Mouse (Mus musculus) forebrain, embryonic 14.5 days (tissue): ENCODE results near the gene Anxa4. TPM values are rescaled to one million over a fixed set of nuclear protein-coding genes. Genes with fewer than 3 reads are reported as not detected.

Source experiments
- polyA plus RNA-seq: library from polyadenylated mRNA; unstranded; fragments of >200 nt; fragmentation: Nextera tagmentation; extraction: Ambion mirVana; gene quantifications from 2 replicates; pipeline ENCODE4 v1.2.1, GENCODE M21; 2014

Anxa4 gene
- polyA plus RNA-seq, 1 experiment from 2014 or later, result 6.5 TPM

Other genes starting within 250 kb of the Anxa4 start
- 0.59 and 1.0 TPM in 2 replicates for gene Asprv1, start 165.4 kb downstream of the Anxa4 start, polyA plus RNA-seq
- gene Mxd1, start 124.4 kb downstream of the Anxa4 start, polyA plus RNA-seq, result 15.3 and 16.4 TPM in 2 replicates
- gene Snrnp27, start 109.1 kb downstream of the Anxa4 start, polyA plus RNA-seq, result 109 and 119 TPM in 2 replicates
- 33.8 and 39.3 TPM in 2 replicates for gene Gmcl1, start 60.2 kb downstream of the Anxa4 start, polyA plus RNA-seq
- 23.5 and 30.9 TPM in 2 replicates for gene Aak1, start 55.9 kb upstream of the Anxa4 start, polyA plus RNA-seq
- 111 and 112 TPM in 2 replicates for gene Nfu1, start 215.7 kb upstream of the Anxa4 start, polyA plus RNA-seq
- 18.2 and 21.3 TPM in 2 replicates for gene Gfpt1, start 249.3 kb upstream of the Anxa4 start, polyA plus RNA-seq